Mouse (Mus musculus) hindbrain, embryonic 14.5 days (tissue): ENCODE measurements at regions not wholly inside any gene's neighbourhood (a gene's known extent, or its start where the extent isn't known, plus 50 kb on each side); places are given as distances from the start of the nearest gene placed in this dataset.

Experiments used
- ATAC-seq: fragments of 200-750 bp; cut with Nextera tagmentation; 2 replicates; pipeline ENCODE4 v1.8.0; 2017; ENCODE audit warnings: moderate number of reproducible peaks, mild to moderate bottlenecking, moderate TSS enrichment, moderate library complexity; ENCODE audit not compliant: low FRiP score
- DNase-seq: peaks from one replicate; pipeline ENCODE4 v3.0.0-alpha.2; 2015; ENCODE audit warnings: low spot score
- H3K27ac ChIP-seq: fragments of 300-500 bp; sonication (generic); 2 replicates; pipeline ENCODE4 v1.5.1; 2014; ENCODE audit warnings: mild to moderate bottlenecking, moderate library complexity
- H3K27me3 ChIP-seq: fragments of 300-500 bp; sonication (generic); 2 replicates; pipeline ENCODE4 v1.6.1; 2014; ENCODE audit warnings: mild to moderate bottlenecking, low read length, mixed read lengths; ENCODE audit not compliant: control insufficient read depth, insufficient read depth
- H3K36me3 ChIP-seq: fragments of 300-500 bp; sonication (generic); replicated peaks from 2 replicates; pipeline ENCODE4 v1.6.1; 2014; ENCODE audit not compliant: control insufficient read depth, insufficient read depth
- H3K4me1 ChIP-seq: fragments of 300-500 bp; sonication (generic); replicated peaks from 2 replicates; pipeline ENCODE4 v1.6.1; 2014; ENCODE audit warnings: antibody characterized with exemption, low read length, mixed read lengths; ENCODE audit not compliant: control insufficient read depth, insufficient read depth
- H3K4me2 ChIP-seq: fragments of 300-500 bp; sonication (generic); replicated peaks from 2 replicates; pipeline ENCODE4 v1.6.1; 2014; ENCODE audit warnings: mild to moderate bottlenecking, moderate library complexity
- H3K4me3 ChIP-seq: fragments of 300-500 bp; sonication (generic); replicated peaks from 2 replicates; pipeline ENCODE4 v1.5.1; 2014; ENCODE audit warnings: mild to moderate bottlenecking, low read length
- H3K9ac ChIP-seq: fragments of 300-500 bp; sonication (generic); 2 replicates; pipeline ENCODE4 v1.6.1; 2014
- H3K9me3 ChIP-seq: fragments of 300-500 bp; sonication (generic); 2 replicates; pipeline ENCODE4 v1.6.1; 2016; ENCODE audit warnings: low read length; ENCODE audit not compliant: control insufficient read depth
- WGBS: fragments of 180-500 bp; shearing (Covaris S2); extraction: QIAGEN DNeasy Blood & Tissue Kit; methylation state at CpG from one replicate; pipeline ENCODE4 v1.1.7; 2014; 5-methylcytosine and 5-hydroxymethylcytosine counted together

DNA sequence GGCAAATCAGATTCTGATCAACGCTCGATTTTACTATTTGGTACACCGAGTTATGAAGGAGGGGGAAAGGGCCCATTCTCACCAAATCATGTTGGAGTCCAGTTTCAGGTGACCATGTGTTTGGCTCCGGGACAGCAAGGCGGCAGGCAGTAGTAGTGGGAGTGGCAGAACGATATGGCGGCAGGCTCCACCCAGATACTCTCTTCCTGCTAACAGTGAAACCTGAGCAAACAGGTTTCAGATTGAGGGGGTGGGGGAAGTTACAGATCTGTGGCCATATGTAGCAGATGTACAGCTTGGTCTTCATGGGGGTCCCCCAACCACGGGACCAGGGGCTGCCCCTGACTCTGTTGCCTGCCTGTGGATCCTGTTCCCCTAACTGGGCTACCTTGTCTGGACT, 224.6 kb upstream of the Prok2 start:
- 95% methylated on average over 8 of the region's 8 CpGs for WGBS
- Histone ChIP-seq H3K27ac (no peak overlapping the region), H3K4me3 (no peak overlapping the region), H3K9ac (no peak overlapping the region), H3K9me3 (no peaks in the 10 kb centered on the region), H3K4me1 (peaks cover 16% of the 10 kb centered on the region; the same call in 1 of the 2 replicates), H3K36me3 (no peaks in the 10 kb centered on the region), H3K27me3 (no peaks in the 10 kb centered on the region), H3K4me2 (no peak overlapping the region)
- DNase-seq (no peak), ATAC-seq (no peak)

DNA sequence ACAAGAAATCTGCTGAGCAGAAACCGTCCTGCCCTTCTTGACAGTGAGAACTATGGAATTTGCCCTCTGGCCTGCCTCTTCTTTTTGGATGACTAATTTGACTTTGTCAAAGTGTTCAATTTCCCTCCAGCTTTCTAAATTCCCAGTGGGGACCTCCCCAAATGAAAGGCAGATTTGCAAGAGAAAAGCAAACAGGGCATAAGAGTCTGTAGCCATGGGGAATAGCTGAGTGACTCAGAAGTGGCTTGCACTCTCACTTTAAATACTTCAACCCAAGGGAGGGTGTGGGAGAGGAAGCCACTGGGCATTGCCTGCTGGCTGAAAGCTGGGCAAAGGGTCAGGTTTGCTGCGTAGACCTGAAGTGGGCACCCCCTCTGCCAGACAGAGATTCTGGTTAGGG, 220.7 kb upstream of the Prok2 start:
- Histone ChIP-seq H3K27ac (no peak overlapping the region), H3K27me3 (no peaks in the 10 kb centered on the region), H3K9ac (no peak overlapping the region), H3K4me1 (no peaks in the 10 kb centered on the region), H3K4me3 (no peak overlapping the region), H3K36me3 (no peaks in the 10 kb centered on the region), H3K4me2 (no peak overlapping the region), H3K9me3 (no peaks in the 10 kb centered on the region)
- ATAC-seq, result no peak
- DNase-seq, result no peak
- WGBS, result 48% methylated on average over 2 of the region's 2 CpGs

DNA sequence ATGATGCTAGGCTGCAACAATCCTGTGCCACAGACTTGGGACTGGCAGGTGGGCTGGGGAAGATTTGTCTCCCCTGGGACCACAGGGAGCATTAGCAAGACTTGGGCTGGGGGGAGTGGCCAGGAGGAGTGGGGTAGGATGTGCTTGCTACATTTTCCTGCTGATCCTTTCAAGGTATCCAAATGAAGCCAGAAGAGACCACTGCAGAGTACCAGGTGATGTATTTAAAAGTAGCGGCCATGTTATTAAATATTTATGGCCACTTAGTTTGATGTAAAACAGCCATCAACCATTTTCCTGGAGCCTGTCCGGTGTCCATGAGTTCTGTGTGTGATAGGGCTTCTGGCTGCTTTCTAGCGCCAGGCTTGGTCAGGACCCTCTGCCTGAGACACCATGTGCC, 220.3 kb upstream of the Prok2 start:
- Histone ChIP-seq H3K9ac (no peak overlapping the region), H3K4me1 (no peaks in the 10 kb centered on the region), H3K36me3 (no peaks in the 10 kb centered on the region), H3K27me3 (no peaks in the 10 kb centered on the region), H3K27ac (no peak overlapping the region), H3K9me3 (no peaks in the 10 kb centered on the region), H3K4me3 (no peak overlapping the region), H3K4me2 (no peak overlapping the region)
- WGBS, result 62% methylated on average over 3 of the region's 3 CpGs
- DNase-seq (no peak), ATAC-seq (no peak)

DNA sequence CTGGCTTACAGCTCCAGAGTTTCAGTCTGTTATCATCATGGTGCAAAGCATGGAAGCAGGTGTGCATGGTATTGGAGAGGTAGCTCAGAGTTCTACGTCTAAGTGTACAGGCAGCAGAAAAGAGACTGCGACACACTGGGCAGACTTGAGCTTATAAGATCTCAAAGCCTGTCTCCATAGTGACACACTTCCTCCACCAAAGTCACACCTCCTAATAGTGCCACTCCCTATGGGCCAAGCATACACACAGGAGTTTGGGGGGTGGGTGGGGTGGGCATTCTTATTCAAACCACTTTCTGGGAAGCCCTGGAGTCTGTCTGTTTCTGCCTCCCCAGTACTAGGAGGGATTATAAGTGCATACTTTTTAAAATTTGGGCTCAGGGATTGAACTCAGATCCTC, 219.5 kb upstream of the Prok2 start:
- WGBS, result 85% methylated on average over 2 of the region's 2 CpGs
- H3K27ac ChIP-seq, result no peak overlapping the region
- H3K9ac ChIP-seq, result no peak overlapping the region
- ATAC-seq (no peak), DNase-seq (no peak)
- no peak overlapping the region for H3K4me2 ChIP-seq
- no peaks in the 10 kb centered on the region for H3K36me3 ChIP-seq
- no peaks in the 10 kb centered on the region for H3K4me1 ChIP-seq
- no peaks in the 10 kb centered on the region for H3K27me3 ChIP-seq
- H3K4me3 ChIP-seq, result no peak overlapping the region
- no peaks in the 10 kb centered on the region for H3K9me3 ChIP-seq

DNA sequence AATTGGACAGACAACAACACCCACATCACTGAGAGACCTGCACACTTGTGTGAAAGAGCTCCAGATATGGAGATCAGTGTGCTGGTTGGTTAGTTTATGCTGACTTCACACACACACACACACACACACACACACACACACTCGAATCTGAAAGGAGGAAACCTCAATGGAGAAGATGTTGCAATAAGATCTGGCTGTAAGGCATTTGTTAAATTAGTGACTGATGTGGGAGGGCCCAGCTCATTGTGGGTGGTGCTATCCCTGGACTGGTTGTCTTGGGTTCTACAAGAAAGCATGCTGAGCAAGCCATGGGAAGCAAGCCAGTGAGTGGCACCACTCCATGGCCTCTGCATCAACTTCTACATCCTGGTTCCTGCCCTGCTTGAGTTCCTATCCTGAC, 216.8 kb upstream of the Prok2 start:
- Histone ChIP-seq H3K4me2 (no peak overlapping the region), H3K4me3 (no peak overlapping the region), H3K27me3 (no peaks in the 10 kb centered on the region), H3K27ac (no peak overlapping the region), H3K36me3 (no peaks in the 10 kb centered on the region), H3K9ac (no peak overlapping the region), H3K4me1 (peaks cover 12% of the 10 kb centered on the region; the same call in 1 of the 2 replicates), H3K9me3 (no peaks in the 10 kb centered on the region)
- ATAC-seq (no peak), DNase-seq (no peak)
- 73% methylated on average over 1 of the region's 1 CpGs for WGBS

DNA sequence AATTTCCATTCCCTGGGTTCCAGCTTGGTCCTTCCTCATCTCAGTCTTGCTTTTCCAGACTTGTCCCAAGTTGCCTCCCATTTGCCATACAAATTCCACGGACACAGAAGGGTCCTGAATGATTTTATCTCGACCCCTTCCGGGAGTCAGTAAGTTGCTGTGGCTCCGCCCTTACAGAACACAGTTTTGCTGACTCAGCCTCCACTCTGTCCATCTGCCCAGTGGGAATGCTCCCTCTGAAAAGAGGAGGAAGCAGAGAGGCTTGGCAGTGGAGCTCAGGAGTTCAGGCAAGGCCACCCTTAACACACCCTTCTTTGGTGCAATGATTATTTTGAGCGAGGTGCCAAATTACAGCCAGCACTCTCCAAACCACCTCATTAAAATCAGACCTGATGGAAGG, 213.9 kb upstream of the Prok2 start:
- Histone ChIP-seq H3K4me2 (no peak overlapping the region), H3K36me3 (no peaks in the 10 kb centered on the region), H3K4me1 (peaks cover 12% of the 10 kb centered on the region; the same call in 1 of the 2 replicates), H3K4me3 (no peak overlapping the region), H3K27me3 (no peaks in the 10 kb centered on the region), H3K9ac (no peak overlapping the region), H3K9me3 (no peaks in the 10 kb centered on the region), H3K27ac (no peak overlapping the region)
- DNase-seq (no peak), ATAC-seq (no peak)
- WGBS, result 62% methylated on average over 5 of the region's 5 CpGs

DNA sequence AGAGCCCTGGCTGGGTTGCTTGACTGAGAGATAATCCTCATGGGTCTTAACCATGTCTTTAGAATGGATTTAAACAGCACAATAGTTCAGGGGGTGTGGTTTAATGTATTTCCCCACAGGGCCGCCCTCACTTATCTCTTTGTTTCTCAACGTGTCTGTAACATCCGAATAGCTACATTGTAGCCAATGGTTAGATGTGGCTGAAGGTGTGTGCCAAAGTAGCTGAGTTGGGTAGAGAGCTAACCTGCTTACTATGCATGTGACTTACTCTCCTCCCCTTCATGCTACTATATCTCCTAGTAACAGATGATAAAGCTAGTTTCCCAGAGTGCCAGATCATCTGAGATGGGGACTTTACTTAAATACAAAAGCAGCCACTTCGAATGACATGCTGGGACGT, 213.2 kb upstream of the Prok2 start:
- Histone ChIP-seq H3K9ac (no peak overlapping the region), H3K36me3 (no peaks in the 10 kb centered on the region), H3K4me2 (no peak overlapping the region), H3K9me3 (no peaks in the 10 kb centered on the region), H3K27me3 (no peaks in the 10 kb centered on the region), H3K27ac (no peak overlapping the region), H3K4me3 (no peak overlapping the region), H3K4me1 (peaks cover 12% of the 10 kb centered on the region; the same call in 1 of the 2 replicates)
- ATAC-seq (no peak), DNase-seq (no peak)
- WGBS, result 53% methylated on average over 5 of the region's 5 CpGs

DNA sequence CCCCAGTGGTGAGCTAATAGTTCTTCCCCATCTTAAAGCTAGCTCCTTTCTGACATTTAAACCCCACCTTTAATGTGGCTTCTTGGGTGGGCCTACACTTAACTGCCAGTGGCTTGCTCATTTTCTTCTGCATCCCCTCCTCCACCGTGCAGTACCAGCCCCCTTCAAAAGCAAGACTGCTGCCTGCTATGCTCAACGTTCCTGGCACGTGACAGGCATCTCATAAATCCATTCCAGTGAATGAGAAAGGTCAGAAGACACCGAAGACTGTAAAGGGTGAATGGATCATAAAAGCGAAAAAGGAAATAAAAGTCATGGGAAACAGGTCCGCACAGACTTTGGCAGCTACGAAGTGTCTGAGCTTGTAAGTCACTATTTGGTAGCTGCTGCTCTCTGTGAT, 212.8 kb upstream of the Prok2 start:
- H3K27me3 ChIP-seq, result no peaks in the 10 kb centered on the region
- no peak for ATAC-seq
- H3K9me3 ChIP-seq, result no peaks in the 10 kb centered on the region
- no peak overlapping the region for H3K9ac ChIP-seq
- WGBS, result 54% methylated on average over 7 of the region's 7 CpGs
- H3K4me1 ChIP-seq, result peaks cover 12% of the 10 kb centered on the region; the same call in 1 of the 2 replicates
- no peak overlapping the region for H3K4me3 ChIP-seq
- no peak overlapping the region for H3K4me2 ChIP-seq
- no peak for DNase-seq
- no peaks in the 10 kb centered on the region for H3K36me3 ChIP-seq
- no peak overlapping the region for H3K27ac ChIP-seq

DNA sequence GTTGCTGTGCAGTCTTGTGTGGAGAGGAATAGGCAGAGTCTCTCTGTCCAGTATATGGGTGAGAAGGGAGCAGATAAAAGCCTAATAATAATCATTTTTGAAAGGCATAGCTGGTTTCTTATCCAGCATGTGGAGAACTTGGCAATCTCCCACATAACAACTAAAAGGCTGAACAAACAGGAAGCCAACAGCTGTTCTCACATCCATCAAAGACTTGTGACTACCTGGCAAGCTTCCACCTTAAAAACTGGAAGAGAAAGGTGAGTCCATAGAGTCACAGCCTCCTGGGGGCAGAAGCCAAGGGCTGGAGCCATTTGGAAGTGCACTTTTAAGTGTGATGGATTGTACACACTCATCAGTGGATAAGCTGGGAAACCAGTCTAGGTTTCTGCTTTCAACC, 210.5 kb upstream of the Prok2 start:
- no peak overlapping the region for H3K27ac ChIP-seq
- no peak overlapping the region for H3K9ac ChIP-seq
- no peak overlapping the region for H3K4me2 ChIP-seq
- no peaks in the 10 kb centered on the region for H3K36me3 ChIP-seq
- no peaks in the 10 kb centered on the region for H3K9me3 ChIP-seq
- H3K4me3 ChIP-seq, result no peak overlapping the region
- DNase-seq (no peak), ATAC-seq (no peak)
- peaks cover 12% of the 10 kb centered on the region; the same call in 1 of the 2 replicates for H3K4me1 ChIP-seq
- no peaks in the 10 kb centered on the region for H3K27me3 ChIP-seq

DNA sequence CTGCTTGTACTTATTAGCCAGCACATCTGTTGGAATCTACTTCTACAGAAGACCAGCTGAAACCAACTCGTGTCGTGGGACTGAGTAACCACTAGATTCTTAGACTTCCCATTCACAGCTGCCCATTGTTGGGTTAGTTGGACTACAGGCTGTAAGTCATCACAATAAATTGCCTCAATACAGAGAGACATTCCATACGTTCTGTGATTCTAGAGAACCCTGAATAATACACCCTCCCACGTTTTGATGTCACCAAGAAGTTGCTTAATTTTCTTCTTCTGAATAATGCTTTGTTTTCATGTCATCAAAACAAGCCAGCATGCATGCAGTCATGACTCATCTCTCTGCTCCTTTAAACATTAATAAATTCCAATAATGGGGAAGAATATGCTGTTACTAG, 209.2 kb upstream of the Prok2 start:
- no peak overlapping the region for H3K4me2 ChIP-seq
- ATAC-seq (no peak), DNase-seq (no peak)
- H3K4me1 ChIP-seq, result peaks cover 12% of the 10 kb centered on the region; the same call in 1 of the 2 replicates
- H3K4me3 ChIP-seq, result no peak overlapping the region
- no peak overlapping the region for H3K9ac ChIP-seq
- H3K27me3 ChIP-seq, result no peaks in the 10 kb centered on the region
- WGBS, result 83% methylated on average over 4 of the region's 4 CpGs
- no peaks in the 10 kb centered on the region for H3K9me3 ChIP-seq
- H3K27ac ChIP-seq, result no peak overlapping the region
- H3K36me3 ChIP-seq, result no peaks in the 10 kb centered on the region
